Mouse (Mus musculus) liver, embryonic 15.5 days (tissue): Measurements from ENCODE around the gene Itga1. TPM values are rescaled to one million over a fixed set of nuclear protein-coding genes. Genes with fewer than 3 reads are reported as not detected.

Experiments used
- ATAC-seq: fragments of 200-750 bp; cut with Nextera tagmentation; 2 replicates; pipeline ENCODE4 v1.8.0; 2017; ENCODE audit warnings: moderate number of reproducible peaks, mild to moderate bottlenecking, moderate library complexity; ENCODE audit not compliant: insufficient read depth
- H3K27ac ChIP-seq: fragments of 300-500 bp; sonication (generic); replicated peaks from 2 replicates; pipeline ENCODE4 v1.5.1; 2015; ENCODE audit warnings: mild to moderate bottlenecking, inconsistent platforms
- H3K27me3 ChIP-seq: fragments of 300-500 bp; sonication (generic); 2 replicates; pipeline ENCODE4 v1.6.1; 2015; ENCODE audit warnings: mild to moderate bottlenecking, inconsistent platforms
- H3K36me3 ChIP-seq: fragments of 300-500 bp; sonication (generic); replicated peaks from 2 replicates; pipeline ENCODE4 v1.6.1; 2015; ENCODE audit warnings: moderate library complexity, mild to moderate bottlenecking, inconsistent platforms
- H3K4me1 ChIP-seq: fragments of 300-500 bp; sonication (generic); replicated peaks from 2 replicates; pipeline ENCODE4 v1.6.1; 2015; ENCODE audit warnings: inconsistent platforms
- H3K4me2 ChIP-seq: fragments of 300-500 bp; sonication (generic); 2 replicates; pipeline ENCODE4 v1.6.1; 2015; ENCODE audit warnings: moderate library complexity, mild to moderate bottlenecking, inconsistent platforms
- H3K4me3 ChIP-seq: fragments of 300-500 bp; sonication (generic); replicated peaks from 2 replicates; pipeline ENCODE4 v1.5.1; 2015; ENCODE audit warnings: mild to moderate bottlenecking, inconsistent platforms
- H3K9ac ChIP-seq: fragments of 300-500 bp; sonication (generic); 2 replicates; pipeline ENCODE4 v1.6.1; 2015; ENCODE audit warnings: moderate library complexity, mild to moderate bottlenecking, inconsistent platforms
- H3K9me3 ChIP-seq: fragments of 300-500 bp; sonication (generic); replicated peaks from 2 replicates; pipeline ENCODE4 v1.6.1; 2016; ENCODE audit warnings: inconsistent platforms
- WGBS: fragments of 180-500 bp; shearing (Covaris S2); methylation state at CpG from one replicate; pipeline ENCODE4 v1.1.7; 2015; ENCODE audit warnings: mixed read lengths; ENCODE audit not compliant: insufficient replicate concordance; 5-methylcytosine and 5-hydroxymethylcytosine counted together
- polyA plus RNA-seq: library from polyadenylated mRNA; unstranded; fragments of >200 nt; fragmentation: Nextera tagmentation; extraction: Ambion mirVana; gene quantifications from 2 replicates; pipeline ENCODE4 v1.2.1, GENCODE M21; 2015

The Itga1 gene
- polyA plus RNA-seq, 1 experiment from 2014 or later, result 4.6 TPM

DNA sequence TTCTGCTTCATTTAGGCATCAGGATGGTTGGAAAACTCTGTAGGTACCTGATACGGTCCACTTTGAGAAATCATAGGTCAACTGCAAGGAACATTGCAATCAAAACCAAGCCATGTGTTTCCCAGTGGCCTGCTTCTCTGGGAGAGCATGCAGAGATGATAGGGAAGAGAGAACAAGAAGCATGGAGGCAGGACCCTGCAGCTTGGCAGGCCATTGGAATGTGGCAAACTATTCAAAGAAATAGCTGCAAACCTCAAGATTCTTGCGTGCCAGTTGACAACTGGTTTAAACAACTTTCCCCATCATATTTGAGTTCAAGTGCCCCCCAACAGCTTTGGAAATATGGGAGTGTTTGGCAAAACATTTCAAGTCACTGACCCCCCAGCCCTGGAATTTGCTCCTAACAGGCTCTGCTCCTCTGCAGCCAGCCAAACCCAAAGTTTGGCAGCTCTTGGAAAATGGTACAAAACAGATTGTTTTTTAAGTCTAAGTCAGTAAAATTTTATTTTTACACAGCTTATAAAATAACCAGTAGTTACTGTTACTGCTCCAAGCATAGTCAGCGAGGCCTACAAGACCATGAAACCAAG lies 21.7 kb downstream of the Itga1 start:
- no peaks in the 10 kb centered on the region for H3K27me3 ChIP-seq
- no peak for ATAC-seq
- WGBS, result 61% methylated on average over 3 of the region's 3 CpGs
- no peak overlapping the region for H3K27ac ChIP-seq
- no peak overlapping the region for H3K4me3 ChIP-seq
- H3K36me3 ChIP-seq, result no peaks in the 10 kb centered on the region
- H3K4me2 ChIP-seq, result no peak overlapping the region
- H3K9ac ChIP-seq, result no peak overlapping the region
- H3K9me3 ChIP-seq, result no peaks in the 10 kb centered on the region
- no peaks in the 10 kb centered on the region; the same call in 1 of the 2 replicates for H3K4me1 ChIP-seq

GRCm38 (mm10) chr13:115078997-115079685 lies 22.6 kb downstream of the Itga1 start:
- Histone ChIP-seq H3K27me3 (no peaks in the 10 kb centered on the region), H3K4me1 (no peaks in the 10 kb centered on the region; the same call in 1 of the 2 replicates), H3K4me2 (no peak overlapping the region), H3K9ac (no peak overlapping the region), H3K4me3 (no peak overlapping the region), H3K36me3 (no peaks in the 10 kb centered on the region), H3K9me3 (no peaks in the 10 kb centered on the region), H3K27ac (no peak overlapping the region)
- WGBS, result 54% methylated on average over 6 of the region's 6 CpGs
- ATAC-seq, result no peak

DNA sequence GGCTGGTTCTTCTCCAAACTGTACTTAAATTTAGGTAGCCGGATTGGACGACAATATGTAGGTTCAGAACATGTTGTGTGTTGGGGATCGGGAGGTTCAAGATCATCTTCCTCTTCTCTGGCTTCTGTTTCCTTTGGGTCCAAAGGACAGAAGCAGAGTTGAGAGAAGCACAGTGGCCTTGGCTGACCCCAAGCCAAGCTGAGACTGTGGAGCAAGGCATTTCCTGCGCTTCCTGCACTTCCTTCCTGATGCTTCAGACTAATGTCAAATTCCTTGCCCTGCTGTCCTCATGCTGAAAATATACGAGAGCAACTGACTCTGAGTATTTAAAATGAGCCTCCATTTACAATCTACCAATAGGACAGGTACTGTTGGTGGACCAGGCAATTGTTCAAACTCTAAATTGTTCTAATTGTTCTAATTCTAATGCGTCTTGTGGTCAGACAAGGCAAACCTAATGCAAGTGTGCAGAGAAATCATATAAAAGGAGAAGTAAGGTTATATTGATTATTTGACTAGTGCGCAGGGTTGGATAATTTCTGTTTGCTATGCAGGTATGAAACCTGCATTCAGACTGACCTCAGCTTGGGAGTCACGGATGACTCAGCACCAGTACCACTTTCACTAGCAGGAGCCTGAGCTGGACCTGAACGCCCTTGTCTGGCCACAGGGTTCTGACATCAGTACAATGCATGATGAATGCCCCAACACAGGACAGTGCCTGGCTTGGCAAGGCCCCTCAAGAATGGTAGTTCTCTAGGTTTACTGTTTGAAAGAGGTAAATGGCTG lies 24.2 kb downstream of the Itga1 start:
- H3K27ac ChIP-seq, result no peak overlapping the region
- H3K9me3 ChIP-seq, result no peaks in the 10 kb centered on the region
- ATAC-seq, result no peak
- no peak overlapping the region for H3K4me2 ChIP-seq
- H3K36me3 ChIP-seq, result no peaks in the 10 kb centered on the region
- WGBS, result 32% methylated on average over 9 of the region's 9 CpGs
- H3K4me3 ChIP-seq, result no peak overlapping the region
- H3K4me1 ChIP-seq, result no peaks in the 10 kb centered on the region; the same call in 1 of the 2 replicates
- H3K9ac ChIP-seq, result no peak overlapping the region
- no peaks in the 10 kb centered on the region for H3K27me3 ChIP-seq

DNA sequence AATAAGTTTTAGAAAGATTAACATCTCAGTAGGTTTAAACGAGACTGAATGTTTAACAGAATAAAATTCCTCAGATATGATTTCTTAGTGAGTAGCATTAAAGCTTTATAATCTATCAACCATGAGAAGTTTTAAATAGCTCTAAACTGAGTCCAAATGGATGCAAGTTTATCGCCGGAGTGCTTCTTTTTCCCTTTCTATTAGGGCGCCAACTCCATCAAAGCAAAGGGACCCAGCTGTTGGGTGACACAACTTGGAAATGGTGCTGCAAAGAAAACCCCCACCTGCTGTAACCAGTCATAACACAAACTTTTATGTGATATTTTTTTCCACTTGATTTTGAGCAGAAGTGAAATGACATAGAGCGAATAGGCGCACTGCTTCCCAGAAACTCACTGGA lies 29.4 kb downstream of the Itga1 start:
- Histone ChIP-seq H3K36me3 (no peaks in the 10 kb centered on the region), H3K9me3 (no peaks in the 10 kb centered on the region), H3K4me2 (no peak overlapping the region), H3K4me1 (no peaks in the 10 kb centered on the region), H3K27ac (no peak overlapping the region), H3K9ac (no peak overlapping the region), H3K4me3 (no peak overlapping the region), H3K27me3 (no peaks in the 10 kb centered on the region)
- 73% methylated on average over 6 of the region's 6 CpGs for WGBS
- no peak for ATAC-seq

DNA sequence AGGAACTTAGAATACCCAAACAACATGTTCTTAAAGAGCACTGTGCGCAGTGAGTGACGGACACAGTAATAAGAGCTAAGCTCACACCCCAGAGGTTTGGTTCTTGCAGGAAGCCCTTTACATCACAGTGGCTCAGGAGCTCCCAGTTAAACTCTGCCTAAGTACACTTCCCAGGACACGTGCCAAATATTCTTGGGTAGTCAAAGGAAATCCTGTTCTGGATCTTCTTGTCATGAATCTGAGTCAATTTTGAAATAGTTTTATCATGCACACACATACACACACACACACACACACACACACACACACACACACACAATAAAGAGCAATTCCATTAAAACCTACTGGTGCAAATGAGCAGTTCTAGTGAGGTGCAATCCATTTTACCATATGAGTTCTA lies 30.3 kb downstream of the Itga1 start:
- Histone ChIP-seq H3K36me3 (no peaks in the 10 kb centered on the region), H3K9me3 (no peaks in the 10 kb centered on the region), H3K4me2 (no peak overlapping the region), H3K9ac (no peak overlapping the region), H3K4me1 (no peaks in the 10 kb centered on the region), H3K27me3 (no peaks in the 10 kb centered on the region), H3K4me3 (no peak overlapping the region), H3K27ac (no peak overlapping the region)
- WGBS, result 68% methylated on average over 3 of the region's 3 CpGs
- no peak for ATAC-seq

- Histone ChIP-seq H3K9ac (no peak overlapping the region), H3K4me2 (no peak overlapping the region), H3K4me3 (no peak overlapping the region), H3K27ac (no peak overlapping the region), H3K4me1 (no peaks in the 10 kb centered on the region), H3K9me3 (no peaks in the 10 kb centered on the region), H3K36me3 (no peaks in the 10 kb centered on the region), H3K27me3 (no peaks in the 10 kb centered on the region)
- 55% methylated on average over 1 of the region's 1 CpGs for WGBS
- ATAC-seq, result no peak
Measured at GRCm38 (mm10) chr13:115067968-115068330, 33.8 kb downstream of the Itga1 start.

- no peaks in the 10 kb centered on the region for H3K9me3 ChIP-seq
- H3K36me3 ChIP-seq, result no peaks in the 10 kb centered on the region
- H3K4me3 ChIP-seq, result no peak overlapping the region
- WGBS, result 58% methylated on average over 4 of the region's 4 CpGs
- H3K4me1 ChIP-seq, result no peaks in the 10 kb centered on the region
- H3K4me2 ChIP-seq, result no peak overlapping the region
- no peak overlapping the region for H3K27ac ChIP-seq
- no peak for ATAC-seq
- no peak overlapping the region for H3K9ac ChIP-seq
- H3K27me3 ChIP-seq, result no peaks in the 10 kb centered on the region
Measured at GRCm38 (mm10) chr13:115067324-115067967, 34.3 kb downstream of the Itga1 start.

DNA sequence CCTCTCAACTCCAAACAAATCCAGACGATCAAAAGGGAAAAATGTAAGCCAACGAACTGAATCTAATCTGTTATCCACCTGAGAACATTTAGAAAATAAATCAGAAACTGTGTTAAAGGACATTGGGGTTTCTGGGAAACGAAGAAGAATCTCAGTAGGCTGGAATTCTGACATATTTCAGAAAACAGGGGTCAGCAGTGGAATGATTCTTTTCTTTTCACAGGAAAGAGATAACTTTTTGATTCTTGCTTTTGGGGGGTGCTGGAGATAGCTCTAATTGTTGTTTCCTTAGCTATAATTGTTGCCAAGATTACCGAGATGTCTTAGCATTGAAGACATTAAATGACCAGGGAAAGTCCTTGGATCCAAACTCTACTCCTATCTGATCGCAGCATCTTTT lies 44.2 kb downstream of the Itga1 start:
- H3K9me3 ChIP-seq, result no peaks in the 10 kb centered on the region
- no peaks in the 10 kb centered on the region for H3K27me3 ChIP-seq
- H3K9ac ChIP-seq, result no peak overlapping the region
- no peaks in the 10 kb centered on the region for H3K36me3 ChIP-seq
- H3K4me3 ChIP-seq, result no peak overlapping the region
- H3K4me2 ChIP-seq, result no peak overlapping the region
- no peak for ATAC-seq
- 56% methylated on average over 5 of the region's 5 CpGs for WGBS
- H3K4me1 ChIP-seq, result no peaks in the 10 kb centered on the region
- H3K27ac ChIP-seq, result no peak overlapping the region

GRCm38 (mm10) chr13:115054783-115055182 lies 47.0 kb downstream of the Itga1 start:
- Histone ChIP-seq H3K27ac (no peak overlapping the region), H3K36me3 (no peaks in the 10 kb centered on the region), H3K9me3 (no peaks in the 10 kb centered on the region), H3K4me1 (no peaks in the 10 kb centered on the region), H3K4me2 (no peak overlapping the region), H3K27me3 (no peaks in the 10 kb centered on the region), H3K4me3 (no peak overlapping the region), H3K9ac (no peak overlapping the region)
- no peak for ATAC-seq
- 44% methylated on average over 9 of the region's 9 CpGs for WGBS

GRCm38 (mm10) chr13:115052568-115052967 lies 49.2 kb downstream of the Itga1 start:
- no peak overlapping the region for H3K4me3 ChIP-seq
- no peak overlapping the region for H3K27ac ChIP-seq
- no peaks in the 10 kb centered on the region for H3K27me3 ChIP-seq
- H3K4me1 ChIP-seq, result no peaks in the 10 kb centered on the region
- H3K9me3 ChIP-seq, result no peaks in the 10 kb centered on the region
- WGBS, result 61% methylated on average over 7 of the region's 7 CpGs
- no peak overlapping the region for H3K9ac ChIP-seq
- H3K36me3 ChIP-seq, result no peaks in the 10 kb centered on the region
- H3K4me2 ChIP-seq, result no peak overlapping the region
- no peak for ATAC-seq
